8 mouse cellular contexts compared by ENCODE assay signal in genomic region chr11:82951865-82952611, GRCm38 (mm10). TPM values are rescaled to one million over a fixed set of nuclear protein-coding genes. Genes with fewer than 3 reads are reported as not detected.
DNase-seq lines count a peak whose midpoint lies in the region; ATAC-seq and TF ChIP-seq lines count a peak whose summit lies in the region.

No protein-coding gene starts in this region.

- no peaks in the 10 kb centered on the region for H3K36me3 ChIP-seq in lung, embryonic 14.5 days (ENCODE audit: insufficient read depth)
- H3K36me3 ChIP-seq in small intestine, adult 2 months (ENCODE audit: control insufficient read depth, insufficient read depth, low read length) = 0 out of 2 replicates have a peak, but pooled peaks cover 2% of the 10 kb centered on the region

- TF ChIP-seq POLR2A in small intestine, adult 2 months (IDR thresholded peaks at IDR 0.05; ENCODE audit: low read depth, low read length) = peak; percentile 23; the same call in 1 of the 2 replicates

- TF ChIP-seq CTCF in lung, embryonic 14.5 days (IDR thresholded peaks at IDR 0.05; ENCODE audit: low read depth) = no peak
- TF ChIP-seq CTCF in small intestine, adult 2 months (IDR thresholded peaks at IDR 0.05; ENCODE audit: extremely low read depth, insufficient read length, insufficient replicate concordance, low read depth, low read length) = no peak

- H3K27me3 ChIP-seq in lung, embryonic 14.5 days (ENCODE audit: insufficient read depth, low read length) = peaks cover 30% of the 10 kb centered on the region
- peaks cover 11% of the 10 kb centered on the region for H3K27me3 ChIP-seq in small intestine, adult 2 months (ENCODE audit: control insufficient read depth, insufficient read depth, low read length)

- peak overlapping the region; percentile 16; the same call in 1 of the 2 replicates for H3K4me3 ChIP-seq in lung, embryonic 14.5 days (ENCODE audit: low read depth, low read length)
- peak overlapping the region; percentile 65 for H3K4me3 ChIP-seq in small intestine, adult 2 months (ENCODE audit: low read depth, low read length)

- no peak overlapping the region for H3K9ac ChIP-seq in lung, embryonic 14.5 days

- H3K27ac ChIP-seq in lung, embryonic 14.5 days (ENCODE audit: low read depth) = no peak overlapping the region
- H3K27ac ChIP-seq in small intestine, adult 2 months (ENCODE audit: insufficient read depth, low read depth, low read length) = peak overlapping the region; percentile 67

- H3K4me1 ChIP-seq in lung, embryonic 14.5 days (ENCODE audit: insufficient read depth) = no peaks in the 10 kb centered on the region
- H3K4me1 ChIP-seq in small intestine, adult 2 months (ENCODE audit: control insufficient read depth, insufficient read depth, insufficient read length, low read length) = peaks cover 4% of the 10 kb centered on the region; the same call in 1 of the 2 replicates

- ATAC-seq in lung, embryonic 14.5 days (ENCODE audit: insufficient read depth) = no peak

- peak overlapping the region; percentile 48 for H3K4me2 ChIP-seq in lung, embryonic 14.5 days

- peak; percentile 48 to 52 for DNase-seq in B cell, adult 2 months
- peak; percentile 63 for DNase-seq in adrenal gland, postnatal 10 days
- DNase-seq in heart, adult 18-20 months = peak; percentile 86 to 91
- DNase-seq in kidney, adult 11 months = peak; percentile 79
- peak; percentile 49 for DNase-seq in lung, embryonic 14.5 days
- no peak for DNase-seq in cerebellum, adult 9-11 months
- no peak for DNase-seq in layer of hippocampus, postnatal 10 days (ENCODE audit: low spot score in 2 of 2)

- H3K9me3 ChIP-seq in lung, embryonic 14.5 days (ENCODE audit: low read depth, low read length) = no peaks in the 10 kb centered on the region

- 6% methylated on average over 28 of the region's 28 CpGs for WGBS in lung, embryonic 14.5 days
- 4% methylated on average over 28 of the region's 28 CpGs for WGBS in small intestine, adult 2 months

RNA-seq across cellular contexts. Expression of gene Slfn5, which starts 0.9 kb away (rescaled TPM):
- total RNA-seq in adrenal gland, postnatal 10 days (2021) = 10 to 100 TPM; 46.0 to 46.6 TPM
- 10 to 100 TPM; 50.5 to 65.6 TPM for total RNA-seq in heart, adult 18-20 months (2021)
- 1.5 and 1.6 TPM in 2 replicates for polyA plus RNA-seq in lung, embryonic 14.5 days (2014; fragmentation: Nextera tagmentation; extraction: Ambion mirVana)
- polyA plus RNA-seq in small intestine, adult 2 months (2012; rRNA removed) = 0.34 and 0.95 TPM in 2 replicates
- 1 to 10 TPM; 4.0 to 4.3 TPM for total RNA-seq in layer of hippocampus, postnatal 10 days (2021)

RNA-seq across cellular contexts. Expression of gene Slfn9, which starts 39.6 kb away (rescaled TPM):
- total RNA-seq in adrenal gland, postnatal 10 days (2021) = 10 to 100 TPM in 1 of 2 experiments, 1 to 10 TPM in 1; 8.0 to 12.0 TPM
- total RNA-seq in heart, adult 18-20 months (2021) = under 1 TPM; 0.69 to 0.87 TPM
- 34.4 and 36.1 TPM in 2 replicates for polyA plus RNA-seq in lung, embryonic 14.5 days (2014; fragmentation: Nextera tagmentation; extraction: Ambion mirVana)
- 0.30 and 0.61 TPM in 2 replicates for polyA plus RNA-seq in small intestine, adult 2 months (2012; rRNA removed)
- total RNA-seq in layer of hippocampus, postnatal 10 days (2021) = under 1 TPM; 0.91 to 0.98 TPM

RNA-seq across cellular contexts. Expression of gene Unc45b, which starts 41.7 kb away (rescaled TPM):
- 10 to 100 TPM; 18.7 to 30.4 TPM for total RNA-seq in adrenal gland, postnatal 10 days (2021)
- 100 to 1,000 TPM; 185 to 201 TPM for total RNA-seq in heart, adult 18-20 months (2021)
- 5.6 and 7.8 TPM in 2 replicates for polyA plus RNA-seq in lung, embryonic 14.5 days (2014; fragmentation: Nextera tagmentation; extraction: Ambion mirVana)
- 1.0 and 1.7 TPM in 2 replicates for polyA plus RNA-seq in small intestine, adult 2 months (2012; rRNA removed)
- 1 to 10 TPM; 4.4 to 4.9 TPM for total RNA-seq in layer of hippocampus, postnatal 10 days (2021)

RNA-seq across cellular contexts. Expression of gene Nle1, which starts 43.8 kb away (rescaled TPM):
- total RNA-seq in adrenal gland, postnatal 10 days (2021) = 10 to 100 TPM; 18.6 to 22.0 TPM
- total RNA-seq in heart, adult 18-20 months (2021) = 10 to 100 TPM; 11.7 to 12.4 TPM
- 33.0 and 37.4 TPM in 2 replicates for polyA plus RNA-seq in lung, embryonic 14.5 days (2014; fragmentation: Nextera tagmentation; extraction: Ambion mirVana)
- 20.7 and 27.1 TPM in 2 replicates for polyA plus RNA-seq in small intestine, adult 2 months (2012; rRNA removed)
- 10 to 100 TPM; 29.2 to 40.7 TPM for total RNA-seq in layer of hippocampus, postnatal 10 days (2021)

Comparison
In these comparisons a context has a peak if more than half of its experiments do, and no peak if none do; other contexts are left out.
1. DNase-seq: peak in B cell, adult 2 months (2 of 2), adrenal gland, postnatal 10 days (single experiment), heart, adult 18-20 months (2 of 2), kidney, adult 11 months (single experiment) and lung, embryonic 14.5 days (single experiment); none in cerebellum, adult 9-11 months (single experiment) and layer of hippocampus, postnatal 10 days (0 of 2).
2. RNA of gene Slfn5, which starts 0.9 kb away (total RNA-seq): 50.5 to 65.6 TPM in heart, adult 18-20 months and 46.0 to 46.6 TPM in adrenal gland, postnatal 10 days; 4.0 to 4.3 TPM in layer of hippocampus, postnatal 10 days; every median in the first group is over 4 times any median in the second.
3. RNA of gene Slfn9, which starts 39.6 kb away (total RNA-seq): 8.0 to 12.0 TPM in adrenal gland, postnatal 10 days; 0.91 to 0.98 TPM in layer of hippocampus, postnatal 10 days and 0.69 to 0.87 TPM in heart, adult 18-20 months; every median in the first group is over 4 times any median in the second.
4. RNA of gene Unc45b, which starts 41.7 kb away (total RNA-seq): 185 to 201 TPM in heart, adult 18-20 months; 18.7 to 30.4 TPM in adrenal gland, postnatal 10 days and 4.4 to 4.9 TPM in layer of hippocampus, postnatal 10 days; every median in the first group is over 4 times any median in the second.